Mouse (Mus musculus) bone marrow, adult 2 months (tissue): Measurements from ENCODE around the gene Luc7l3. TPM values are rescaled to one million over a fixed set of nuclear protein-coding genes. Genes with fewer than 3 reads are reported as not detected.

Experiments used
- H3K27ac ChIP-seq: fragments of 200-500 bp; 2 replicates; pipeline ENCODE4 v1.5.1; 2012; ENCODE audit warnings: low read depth, mild to moderate bottlenecking, control low read depth, inconsistent platforms, low read length; ENCODE audit not compliant: control insufficient read depth, poor library complexity, insufficient read depth
- H3K4me1 ChIP-seq: fragments of 200-500 bp; 2 replicates; pipeline ENCODE4 v1.6.1; 2011; ENCODE audit warnings: low read length; ENCODE audit not compliant: control insufficient read depth, insufficient read depth
- H3K4me3 ChIP-seq: fragments of 200-500 bp; replicated peaks from 2 replicates; pipeline ENCODE3; 2011; ENCODE audit warnings: mild to moderate bottlenecking, low read depth, low read length, control low read depth; ENCODE audit not compliant: control insufficient read depth
- CTCF ChIP-seq: fragments of 200-500 bp; IDR thresholded peaks from 2 replicates; pipeline ENCODE4 v1.5.1; 2011; ENCODE audit warnings: low read length, control low read depth; ENCODE audit not compliant: control insufficient read depth, insufficient read depth
- POLR2A ChIP-seq: fragments of 200-500 bp; IDR thresholded peaks from 2 replicates; pipeline ENCODE4 v1.6.1; 2011; ENCODE audit warnings: low read depth, mild to moderate bottlenecking, control low read depth, low read length, borderline replicate concordance; ENCODE audit not compliant: control insufficient read depth
- WGBS: fragments of 180-500 bp; shearing (Covaris S2); methylation state at CpG from one replicate; pipeline ENCODE4 v1.1.7; 2018; 5-methylcytosine and 5-hydroxymethylcytosine counted together
- polyA plus RNA-seq: library from polyadenylated mRNA; stranded (reverse); fragments of >200 nt; gene quantifications from 2 replicates; pipeline ENCODE4 v1.2.4, GENCODE M21; 2011; ENCODE audit warnings: low replicate concordance; ENCODE audit not compliant: missing spikeins, insufficient read depth, insufficient read length

Gene Luc7l3
- polyA plus RNA-seq, 1 experiment: 213 TPM

- WGBS: 85% methylated on average over 17 of the region's 17 CpGs
- Histone ChIP-seq H3K27ac (no peak within 1 kb of the TSS), H3K4me3 (no peak within 1 kb of the TSS), H3K4me1 (peaks cover 1% of the 10 kb centered on the region; the same call in 1 of the 2 replicates)
- TF ChIP-seq POLR2A (no peak), CTCF (no peak)
Measured at GRCm38 (mm10) chr11:94245955-94246788, 75.6 kb downstream of the Luc7l3 start, which contains the start of gene Wfikkn2. Gene Wfikkn2, minus strand, starts transcription at chr11:94246005.

- Histone ChIP-seq H3K4me1 (peaks cover 1% of the 10 kb centered on the region; the same call in 1 of the 2 replicates), H3K27ac (no peak overlapping the region), H3K4me3 (no peak overlapping the region)
- TF ChIP-seq CTCF (no peak), POLR2A (no peak)
- WGBS: 75% methylated on average over 9 of the region's 9 CpGs
Measured at GRCm38 (mm10) chr11:94244385-94244784, 77.4 kb downstream of the Luc7l3 start.

- Histone ChIP-seq H3K4me1 (peaks cover 1% of the 10 kb centered on the region; the same call in 1 of the 2 replicates), H3K27ac (no peak overlapping the region), H3K4me3 (no peak overlapping the region)
- TF ChIP-seq CTCF (no peak), POLR2A (no peak)
- 43% methylated on average over 15 of the region's 15 CpGs for WGBS
Measured at GRCm38 (mm10) chr11:94243422-94244180, 78.2 kb downstream of the Luc7l3 start.

- H3K4me1 ChIP-seq: peaks cover 1% of the 10 kb centered on the region; the same call in 1 of the 2 replicates
- no peak overlapping the region for H3K27ac ChIP-seq
- peak overlapping the region; percentile 14 for H3K4me3 ChIP-seq
- TF ChIP-seq POLR2A (no peak), CTCF (no peak)
- 8% methylated on average over 29 of the region's 29 CpGs for WGBS
Measured at GRCm38 (mm10) chr11:94242760-94243421, 78.9 kb downstream of the Luc7l3 start.

GRCm38 (mm10) chr11:94239706-94240105 lies 82.1 kb downstream of the Luc7l3 start:
- Histone ChIP-seq H3K27ac (no peak overlapping the region), H3K4me1 (peaks cover 1% of the 10 kb centered on the region; the same call in 1 of the 2 replicates), H3K4me3 (no peak overlapping the region)
- 70% methylated on average over 9 of the region's 9 CpGs for WGBS
- TF ChIP-seq POLR2A: no peak
- TF ChIP-seq CTCF: no peak

- Histone ChIP-seq H3K27ac (no peak overlapping the region), H3K4me3 (no peak overlapping the region), H3K4me1 (peaks cover 1% of the 10 kb centered on the region; the same call in 1 of the 2 replicates)
- no peak for TF ChIP-seq CTCF
- WGBS: 89% methylated on average over 8 of the region's 8 CpGs
Measured at GRCm38 (mm10) chr11:94238786-94239185, 83.0 kb downstream of the Luc7l3 start.

Other genes starting within 250 kb of the Luc7l3 start
- gene Tob1, start 110.5 kb downstream of the Luc7l3 start, polyA plus RNA-seq: 3.3 and 6.4 TPM in 2 replicates
- 0.42 TPM in 1 of 2 replicates, not detected in the other for gene Wfikkn2, start 76.0 kb downstream of the Luc7l3 start, polyA plus RNA-seq
- not detected in 2 replicates for gene Gm21885, start 40.1 kb downstream of the Luc7l3 start, polyA plus RNA-seq
- 12.9 and 18.6 TPM in 2 replicates for gene Ankrd40, start 6.0 kb upstream of the Luc7l3 start, polyA plus RNA-seq
- 6.4 and 7.4 TPM in 2 replicates for gene Abcc3, start 71.0 kb upstream of the Luc7l3 start, polyA plus RNA-seq
- gene Cacna1g, start 152.2 kb upstream of the Luc7l3 start, polyA plus RNA-seq: 13.7 and 26.8 TPM in 2 replicates
- gene Spata20, start 164.2 kb upstream of the Luc7l3 start, polyA plus RNA-seq: not detected in 2 replicates
- not detected in 2 replicates for gene Epn3, start 178.0 kb upstream of the Luc7l3 start, polyA plus RNA-seq
- 3.4 TPM in 1 of 2 replicates, not detected in the other for gene Mycbpap, start 199.8 kb upstream of the Luc7l3 start, polyA plus RNA-seq
- gene Rsad1, start 227.3 kb upstream of the Luc7l3 start, polyA plus RNA-seq: 1.4 and 2.3 TPM in 2 replicates
- gene Chad, start 243.1 kb upstream of the Luc7l3 start, polyA plus RNA-seq: 0.97 TPM in 1 of 2 replicates, not detected in the other